Mouse (Mus musculus) erythroblast, adult 5-6 weeks (primary cell): ENCODE results near the gene Zc2hc1b. TPM values are rescaled to one million over a fixed set of nuclear protein-coding genes. Genes with fewer than 3 reads are reported as not detected.

ENCODE experiments used
- ATAC-seq: replicated peaks from 2 replicates; pipeline ENCODE4 v1.8.0; 2016; ENCODE audit warnings: moderate number of reproducible peaks, mild to moderate bottlenecking, moderate TSS enrichment, inconsistent platforms; ENCODE audit not compliant: poor library complexity, low FRiP score, severe bottlenecking
- total RNA-seq, 2 experiments: library from RNA; stranded (forward) in 1 of 2; stranded (reverse) in 1 of 2; fragments of 150-400 nt in 1 of 2; fragments of 200-764, 138-1000 nt in 1 of 2; gene quantifications; 2 replicates each; pipeline versions ENCODE4 v1.2.3 to v1.2.4; 2015 to 2017; ENCODE audit warnings: low replicate concordance in 2 of 2

Zc2hc1b gene
- total RNA-seq, 2 experiments from 2014 or later, result not detected

DNA sequence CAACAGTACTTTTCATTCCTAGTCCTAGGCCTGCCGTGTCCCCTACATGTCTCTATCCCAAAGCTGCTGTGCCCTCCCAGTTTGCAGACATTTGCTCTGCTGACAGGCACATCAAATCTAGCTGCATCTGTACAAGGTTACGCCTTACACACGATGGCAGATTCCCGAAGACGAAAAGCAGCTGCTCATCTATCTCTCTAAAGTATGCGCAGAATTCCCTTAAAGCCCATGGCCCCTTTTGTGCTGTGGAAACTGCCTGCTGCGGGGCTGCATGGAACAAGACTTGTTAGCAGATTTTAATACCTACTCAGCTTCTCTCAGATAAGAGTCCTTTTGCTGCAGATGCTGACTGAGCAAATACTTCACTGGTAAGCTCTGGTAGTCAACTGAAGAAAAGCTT lies 2.4 kb upstream of the Zc2hc1b start:
- no peak for ATAC-seq

DNA sequence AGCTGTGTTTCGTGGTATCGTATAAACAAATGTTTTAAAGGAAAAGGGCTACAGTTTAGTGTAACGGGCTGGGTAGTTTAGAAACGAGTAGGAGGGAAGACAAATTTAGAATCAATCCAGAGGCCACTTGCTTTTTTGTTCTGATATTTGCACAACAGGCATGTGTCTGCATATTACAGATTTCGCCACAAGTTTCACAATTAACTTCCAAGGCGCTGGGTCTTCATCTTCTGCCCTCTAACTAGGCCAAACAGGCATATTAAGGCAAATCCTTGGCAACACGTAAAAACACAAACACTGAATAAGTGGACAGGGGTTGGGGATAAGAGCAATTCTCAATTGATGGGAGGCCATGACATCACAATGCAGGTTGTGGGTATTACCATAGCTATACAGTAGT lies 2.0 kb downstream of the Zc2hc1b start:
- no peak for ATAC-seq

DNA sequence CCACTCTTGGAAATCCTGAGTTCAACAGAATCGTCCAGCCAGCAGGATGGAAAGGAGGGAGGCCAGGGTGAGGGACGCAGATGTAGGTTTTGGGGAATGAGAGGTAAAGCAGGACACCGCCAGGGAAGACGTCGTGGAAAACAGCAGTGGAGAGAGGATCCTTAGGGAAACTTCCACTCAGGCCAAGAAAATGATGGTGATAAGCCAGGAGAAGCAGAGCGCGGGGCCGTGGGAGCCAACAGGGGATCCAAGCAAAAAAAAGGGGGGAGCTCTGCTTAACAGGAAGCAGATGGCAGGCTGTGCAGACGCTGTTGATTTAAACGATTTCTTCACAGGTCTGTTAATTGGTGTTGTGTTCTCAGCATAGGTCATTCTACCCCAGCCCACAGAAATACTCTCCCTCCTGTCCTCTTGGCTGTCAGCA lies 5.0 kb downstream of the Zc2hc1b start:
- no peak for ATAC-seq

DNA sequence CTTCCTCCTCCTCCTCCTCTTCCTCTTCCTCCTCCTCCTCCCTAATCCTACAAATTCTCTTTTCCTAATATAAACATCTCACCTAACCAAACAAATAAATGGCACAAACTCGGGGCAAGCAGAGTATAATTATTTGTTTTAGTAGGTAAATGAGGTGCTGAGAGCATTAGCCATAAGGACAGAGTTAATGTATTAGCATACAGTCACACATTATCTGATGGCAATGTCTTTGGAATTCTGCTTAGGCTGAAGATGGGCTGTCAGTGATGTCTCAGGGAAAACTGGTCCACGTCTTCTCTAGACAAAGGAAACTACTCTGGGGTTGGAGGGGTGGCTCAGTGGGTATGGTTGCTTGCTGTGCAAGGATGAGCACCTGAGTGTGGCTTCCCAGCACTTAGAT lies 6.4 kb downstream of the Zc2hc1b start:
- no peak for ATAC-seq

DNA sequence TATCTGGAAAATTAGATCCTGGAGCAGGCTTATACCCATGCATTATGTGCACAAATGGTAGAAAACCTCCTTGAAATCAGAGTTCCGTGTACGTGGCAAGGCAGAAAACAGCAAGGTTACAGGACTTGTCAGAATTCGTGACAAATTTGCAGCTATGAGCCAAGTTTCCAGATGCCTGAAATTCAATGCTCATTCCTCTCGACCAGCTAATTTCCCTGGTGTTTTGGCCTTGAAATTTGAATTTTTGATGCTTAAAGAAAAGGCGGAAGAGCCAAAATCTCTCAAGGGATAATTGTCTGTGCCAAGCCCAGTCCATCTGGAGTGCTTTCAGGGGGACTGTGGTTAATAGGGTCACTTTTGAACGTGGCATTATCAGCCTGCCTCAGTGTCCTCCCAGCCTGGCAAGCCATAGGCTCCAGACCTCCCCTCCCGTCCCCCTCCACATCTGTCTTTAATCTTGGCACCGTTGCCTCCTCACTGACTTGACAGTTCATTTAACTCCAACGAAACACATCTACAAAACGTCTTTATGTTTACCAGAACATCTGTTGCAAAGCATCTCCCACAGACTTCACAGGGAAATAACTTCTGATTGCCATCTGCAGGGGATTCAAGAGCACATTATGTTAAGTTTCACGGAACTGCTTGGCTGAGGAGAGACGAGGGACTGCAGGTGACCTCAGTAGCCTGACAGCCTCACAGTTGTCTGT lies 6.9 kb downstream of the Zc2hc1b start:
- no peak for ATAC-seq

DNA sequence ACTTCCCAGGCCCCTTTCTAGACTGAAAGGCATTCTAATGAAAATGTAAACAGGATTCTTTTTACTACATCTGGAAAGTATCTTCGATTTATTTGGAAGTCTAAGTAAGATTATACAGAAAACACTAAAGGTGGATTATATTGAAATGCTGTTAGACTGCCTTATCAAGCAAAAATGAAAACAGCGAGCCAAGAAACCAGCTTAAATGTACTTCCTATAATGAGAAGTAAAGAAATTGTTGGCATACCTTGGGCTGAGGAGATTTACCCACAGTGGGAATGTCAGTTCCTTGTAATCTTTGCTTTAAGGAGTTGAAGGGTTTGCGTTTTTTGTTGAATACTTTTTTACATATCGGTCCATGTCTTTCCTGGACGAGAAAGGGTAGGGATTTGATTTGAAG lies 9.4 kb downstream of the Zc2hc1b start:
- ATAC-seq, result no peak

DNA sequence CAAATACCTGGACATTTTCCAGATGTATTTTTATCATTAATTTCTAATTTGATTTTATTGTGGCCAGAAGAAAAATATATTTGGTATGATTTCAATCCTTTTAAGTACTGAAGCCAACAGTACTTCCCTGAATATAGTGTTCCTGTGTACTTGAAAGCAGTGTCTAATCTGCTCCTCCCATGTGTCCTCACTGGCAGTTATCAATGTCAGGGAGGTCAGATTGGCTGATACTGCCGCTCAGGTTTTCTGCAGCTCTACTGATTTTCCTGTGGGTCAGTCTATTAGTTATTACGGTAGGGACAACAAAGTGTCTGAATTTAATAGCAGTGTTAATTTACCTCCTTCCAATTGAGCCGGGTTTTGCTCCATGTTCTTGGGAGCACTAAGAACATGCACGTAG lies 15.8 kb downstream of the Zc2hc1b start:
- ATAC-seq, result no peak

DNA sequence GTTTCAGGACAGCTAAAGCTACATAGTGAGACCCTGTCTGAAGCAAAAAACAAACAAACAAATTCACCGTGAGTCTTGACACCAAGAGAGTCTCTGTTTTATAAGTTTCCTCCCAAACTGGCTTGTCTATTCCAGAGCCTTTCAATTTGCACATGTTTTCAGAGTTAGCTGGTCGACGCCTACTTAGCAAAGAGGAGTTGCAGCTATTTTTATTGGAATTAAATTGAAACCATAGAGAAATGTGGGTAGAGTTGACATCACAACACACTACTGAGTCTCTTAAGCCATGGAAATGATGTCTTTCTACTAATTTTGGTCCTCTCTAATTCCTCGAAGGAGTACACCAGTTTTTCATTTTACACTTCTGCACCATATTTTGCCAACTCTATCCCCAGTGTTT lies 16.9 kb downstream of the Zc2hc1b start:
- no peak for ATAC-seq

DNA sequence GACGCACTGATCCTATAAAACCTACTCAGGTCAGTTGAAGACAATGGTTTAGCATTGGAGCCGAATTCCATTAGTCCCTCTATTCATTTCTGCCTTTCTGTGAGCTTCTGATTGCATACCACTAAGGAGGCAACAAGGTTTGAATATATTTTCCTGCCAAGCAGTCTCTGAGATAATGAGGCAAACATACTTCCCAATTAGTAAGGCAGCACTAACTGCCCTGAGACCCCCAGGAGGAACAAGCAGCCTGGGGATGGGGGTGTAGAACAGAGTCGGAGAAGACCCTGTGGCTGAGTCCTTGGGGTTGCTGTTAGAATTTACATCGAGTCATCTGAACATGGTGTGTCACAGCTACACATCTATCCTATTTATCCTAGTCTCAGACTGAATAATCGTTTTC lies 22.4 kb downstream of the Zc2hc1b start:
- no peak for ATAC-seq

DNA sequence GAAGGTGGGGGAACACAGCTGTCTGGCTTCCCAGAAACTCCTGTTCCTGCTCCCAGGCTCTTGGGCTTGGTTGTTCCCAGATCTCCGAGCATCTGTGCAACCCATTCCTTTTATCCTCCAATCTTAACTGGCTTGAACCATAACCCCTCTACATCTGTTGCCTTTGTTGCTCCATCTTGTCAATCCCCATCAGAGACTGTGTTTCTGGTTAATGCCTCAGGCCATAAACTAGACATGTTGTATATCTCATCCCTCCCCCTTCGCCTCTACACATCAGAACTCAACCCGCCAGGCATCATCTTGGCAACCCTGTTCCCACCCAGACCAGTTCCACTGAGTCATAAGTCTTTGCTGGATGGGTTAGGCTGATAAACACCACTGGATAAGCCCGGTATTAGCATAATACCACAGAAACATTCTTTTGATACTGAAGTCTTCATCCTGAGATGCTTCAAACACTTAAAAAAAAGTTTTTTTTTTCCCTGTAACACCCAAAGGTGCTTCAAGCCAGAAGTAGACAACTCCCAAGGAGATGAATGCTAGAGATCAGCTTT lies 24.9 kb downstream of the Zc2hc1b start:
- no peak for ATAC-seq

DNA sequence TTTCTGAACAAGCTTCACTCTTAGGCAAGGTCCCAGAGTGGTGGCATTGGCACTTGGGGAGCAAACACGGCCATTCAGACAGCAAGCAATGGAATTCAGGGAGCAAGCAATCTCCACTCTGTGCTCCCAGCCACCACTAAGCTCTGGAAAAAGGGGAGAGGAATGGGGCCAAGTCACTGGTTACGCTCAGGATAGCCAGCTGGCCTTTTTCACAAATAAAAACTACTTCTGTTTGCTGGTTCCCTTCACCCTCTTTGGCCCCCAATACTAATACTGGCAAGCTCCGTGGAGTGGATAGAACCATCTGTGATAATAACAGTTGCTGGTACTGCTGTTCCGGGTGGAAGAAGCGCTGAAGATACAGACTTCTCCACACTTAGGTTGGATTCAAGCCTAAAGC lies 26.5 kb downstream of the Zc2hc1b start:
- no peak for ATAC-seq

DNA sequence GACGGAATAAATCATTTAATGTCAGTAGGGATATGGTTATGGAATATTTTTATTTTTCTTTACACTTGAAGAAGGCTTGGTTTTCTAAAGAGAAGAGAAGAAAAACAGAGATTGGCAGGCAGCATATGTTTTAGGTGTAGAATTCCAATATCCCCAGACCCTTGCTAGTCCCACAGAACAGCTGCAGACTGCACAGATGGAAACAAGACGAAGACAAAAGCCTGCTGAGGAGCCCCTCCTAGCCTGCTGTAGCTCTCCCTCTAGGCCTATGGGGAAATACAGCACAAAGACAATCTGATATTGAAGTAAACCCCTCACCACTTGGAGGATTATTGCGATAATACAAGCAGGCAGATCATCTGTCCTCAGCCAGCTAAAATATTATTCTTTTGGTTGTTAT lies 27.4 kb downstream of the Zc2hc1b start:
- no peak for ATAC-seq

DNA sequence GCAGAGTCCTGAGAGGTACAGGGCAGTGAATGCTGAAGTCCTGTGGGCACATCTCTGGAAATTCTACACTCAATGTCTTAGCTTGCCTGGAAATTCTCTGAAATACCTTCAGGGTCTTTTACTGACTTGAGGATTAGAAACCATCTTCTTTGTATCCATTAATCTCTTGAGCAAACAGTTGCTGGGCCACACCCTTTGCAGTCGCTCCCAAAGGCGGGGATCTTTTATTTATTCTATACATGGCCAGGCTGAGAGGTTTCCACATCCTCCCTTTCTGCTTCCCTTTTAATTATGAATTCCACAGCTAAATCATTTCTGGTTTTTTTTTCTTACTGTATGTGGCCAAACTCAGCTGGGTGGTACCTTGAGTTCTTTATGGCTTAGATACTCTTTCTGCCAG lies 37.4 kb downstream of the Zc2hc1b start:
- ATAC-seq, result no peak

DNA sequence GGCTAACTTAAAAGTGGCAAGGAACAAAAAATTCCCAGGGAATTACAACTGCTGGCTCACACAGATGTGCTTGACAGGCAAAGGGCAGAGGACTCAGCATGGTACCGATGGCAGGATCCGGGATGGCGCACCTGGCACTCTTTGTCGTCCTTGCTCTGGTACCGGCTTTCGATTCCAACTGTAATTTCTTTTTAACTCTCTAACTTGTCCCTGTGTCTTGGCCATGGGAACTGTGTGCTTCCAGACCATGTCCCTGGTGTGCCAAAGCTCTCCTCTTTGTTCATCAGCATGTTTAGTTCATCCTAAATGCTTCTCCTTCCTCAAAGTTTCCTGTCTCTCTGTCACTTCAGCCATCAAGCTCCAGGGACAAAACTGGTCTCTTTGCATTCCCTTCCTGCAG lies 39.9 kb downstream of the Zc2hc1b start:
- ATAC-seq, result no peak

DNA sequence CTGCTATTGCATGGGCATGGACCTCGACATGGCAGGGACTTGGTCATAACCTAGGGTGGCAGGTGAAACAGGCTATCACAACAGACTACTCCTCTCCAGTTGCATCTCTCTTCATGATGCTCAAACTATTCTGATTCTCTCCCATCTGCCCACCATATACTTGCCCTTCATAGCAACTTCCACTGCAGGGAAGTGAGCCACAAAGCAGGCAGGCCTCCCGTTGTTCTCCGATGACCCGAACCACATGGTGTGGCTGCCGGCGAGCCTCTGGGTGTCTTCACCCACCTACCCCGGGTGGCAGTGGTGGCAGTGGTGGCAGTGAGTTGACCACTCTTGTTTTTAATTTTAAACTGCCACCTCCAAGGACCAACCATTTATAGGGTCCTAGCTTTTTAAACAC lies 42.1 kb downstream of the Zc2hc1b start:
- no peak for ATAC-seq

DNA sequence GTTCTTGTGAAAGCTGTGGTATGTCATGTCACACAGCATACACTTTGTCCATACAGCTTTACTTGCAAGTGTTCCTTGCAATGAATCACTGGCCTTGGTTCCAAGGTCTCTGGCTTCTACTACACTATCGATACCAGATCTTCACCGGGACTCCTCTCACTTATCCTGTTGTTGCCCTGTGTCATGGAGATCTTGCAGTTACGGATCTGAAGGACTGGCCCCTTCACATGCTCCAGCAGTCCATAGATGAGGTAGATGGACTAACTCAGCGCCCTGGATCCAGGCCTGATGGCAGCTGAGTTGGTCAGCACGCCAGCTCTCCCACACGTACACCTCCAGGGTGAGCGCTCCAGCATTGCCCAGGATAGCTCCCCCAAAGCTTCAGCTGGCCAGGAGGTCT lies 42.5 kb downstream of the Zc2hc1b start:
- ATAC-seq, result no peak

DNA sequence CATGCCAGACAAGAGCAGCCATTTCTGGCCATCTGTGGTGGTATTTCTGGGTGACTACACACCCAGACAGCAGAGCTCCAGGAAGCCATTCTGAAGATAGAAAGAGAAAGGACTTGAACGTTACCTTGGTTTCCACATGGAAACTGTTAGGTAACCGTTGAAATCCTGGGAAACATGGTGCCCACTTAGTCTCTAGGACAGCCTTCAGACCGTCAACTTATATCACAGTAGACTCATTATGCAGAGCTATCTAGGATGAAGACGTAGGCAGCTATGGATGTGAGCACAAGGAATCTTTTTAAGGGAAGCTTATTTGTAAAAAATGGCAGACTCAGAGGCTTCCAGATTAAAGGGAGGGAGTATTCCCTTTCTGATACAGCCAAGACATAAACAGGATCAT lies 44.0 kb downstream of the Zc2hc1b start:
- no peak for ATAC-seq

DNA sequence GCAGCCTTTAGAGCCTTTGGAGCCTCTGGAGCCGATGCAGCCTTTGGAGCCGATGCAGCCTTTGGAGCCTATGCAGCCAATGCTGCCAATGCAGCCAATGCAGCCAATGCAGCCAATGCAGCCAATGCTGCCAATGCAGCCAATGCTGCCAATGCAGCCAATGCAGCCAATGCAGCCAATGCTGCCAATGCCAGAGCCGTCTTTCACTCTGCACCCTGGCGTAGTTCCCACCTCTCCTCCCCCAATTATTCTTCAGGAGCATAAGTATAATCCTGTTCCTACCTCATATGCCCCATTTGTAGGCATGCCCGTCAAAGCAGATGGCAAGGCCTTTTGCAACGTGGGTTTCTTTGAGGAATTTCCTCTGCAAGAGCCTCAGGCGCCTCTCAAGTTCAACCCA lies 49.9 kb downstream of the Zc2hc1b start:
- ATAC-seq, result no peak

DNA sequence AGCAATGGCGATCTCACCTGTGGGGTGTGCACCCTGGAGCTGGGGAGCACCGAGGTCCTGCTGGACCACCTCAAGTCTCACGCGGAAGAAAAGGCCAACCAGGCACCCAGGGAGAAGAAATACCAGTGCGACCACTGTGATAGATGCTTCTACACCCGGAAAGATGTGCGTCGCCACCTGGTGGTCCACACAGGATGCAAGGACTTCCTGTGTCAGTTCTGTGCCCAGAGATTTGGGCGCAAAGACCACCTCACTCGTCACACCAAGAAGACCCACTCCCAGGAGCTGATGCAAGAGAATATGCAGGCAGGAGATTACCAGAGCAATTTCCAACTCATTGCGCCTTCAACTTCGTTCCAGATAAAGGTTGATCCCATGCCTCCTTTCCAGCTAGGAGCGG lies 50.5 kb downstream of the Zc2hc1b start:
- no peak for ATAC-seq

DNA sequence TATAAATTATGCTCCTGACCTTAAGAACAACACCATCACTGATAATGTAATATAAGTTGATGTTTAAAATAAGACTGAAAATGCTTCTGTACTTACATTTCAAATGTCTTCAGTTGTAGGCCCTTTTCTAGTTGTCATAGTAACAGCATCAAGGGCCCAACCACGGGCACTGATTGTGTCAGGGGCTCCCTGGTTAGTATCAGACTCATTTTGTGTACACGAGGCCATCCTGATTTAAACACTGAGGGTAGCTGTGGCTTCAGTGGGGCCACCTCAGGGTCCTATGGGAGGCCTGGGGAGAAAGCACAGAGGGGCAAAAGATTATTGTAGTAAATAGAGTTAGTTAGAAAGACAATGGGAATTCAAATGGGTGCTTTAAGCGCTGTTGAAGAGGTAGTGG lies 52.0 kb downstream of the Zc2hc1b start:
- no peak for ATAC-seq

DNA sequence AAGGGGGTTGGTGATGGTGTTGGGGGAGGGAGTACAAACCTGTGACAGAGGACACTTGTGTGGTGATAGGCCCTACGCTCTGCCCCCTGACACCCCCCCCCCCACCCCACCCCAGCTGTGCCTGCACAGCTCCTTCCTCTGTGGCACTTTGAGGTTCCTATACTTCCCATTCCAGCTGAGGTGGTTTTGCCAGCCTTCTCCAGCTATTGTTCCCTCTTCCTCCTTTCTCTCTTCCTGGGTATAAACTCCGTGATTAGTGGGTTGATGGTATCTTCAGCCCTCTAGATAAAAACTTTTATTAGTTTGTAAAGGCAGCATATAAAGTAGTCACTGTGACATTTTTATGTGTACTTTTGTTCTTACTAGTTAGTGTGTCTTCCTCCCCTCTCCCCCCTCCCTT lies 58.5 kb downstream of the Zc2hc1b start:
- ATAC-seq, result no peak

DNA sequence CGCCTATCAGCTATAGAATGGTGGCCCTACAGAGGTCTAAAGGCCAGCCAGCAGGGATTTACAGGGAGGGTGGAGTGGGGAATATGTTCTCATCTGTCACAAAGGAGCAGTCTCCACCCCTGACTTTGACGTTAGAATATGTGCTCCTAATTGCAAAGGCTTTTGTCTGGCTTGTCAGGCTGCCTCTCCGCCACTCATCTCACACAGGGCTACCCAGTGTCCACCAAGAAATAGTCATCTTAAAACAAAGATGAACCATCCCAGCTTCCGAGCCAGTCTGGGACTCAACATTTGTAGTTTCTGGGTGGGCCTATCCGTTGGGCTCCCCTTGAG lies 59.1 kb downstream of the Zc2hc1b start:
- no peak for ATAC-seq
